Mouse (Mus musculus) intestine, embryonic 15.5 days (tissue): ENCODE data around the gene Lce1g. TPM values are rescaled to one million over a fixed set of nuclear protein-coding genes. Genes with fewer than 3 reads are reported as not detected.

Experiments used
- ATAC-seq: fragments of 200-750 bp; cut with Nextera tagmentation; 2 replicates; pipeline ENCODE4 v1.8.0; 2017; ENCODE audit warnings: moderate TSS enrichment, moderate library complexity
- H3K27ac ChIP-seq: fragments of 300-500 bp; sonication (generic); 2 replicates; pipeline ENCODE4 v1.5.1; 2015; ENCODE audit warnings: mild to moderate bottlenecking, inconsistent platforms
- H3K27me3 ChIP-seq: fragments of 300-500 bp; sonication (generic); replicated peaks from 2 replicates; pipeline ENCODE4 v1.6.1; 2015; ENCODE audit warnings: inconsistent platforms
- H3K36me3 ChIP-seq: fragments of 300-500 bp; sonication (generic); 2 replicates; pipeline ENCODE4 v1.6.1; 2015; ENCODE audit warnings: inconsistent platforms
- H3K4me1 ChIP-seq: fragments of 300-500 bp; sonication (generic); replicated peaks from 2 replicates; pipeline ENCODE4 v1.6.1; 2015; ENCODE audit warnings: inconsistent platforms
- H3K4me2 ChIP-seq: fragments of 300-500 bp; sonication (generic); replicated peaks from 2 replicates; pipeline ENCODE4 v1.6.1; 2015; ENCODE audit warnings: mild to moderate bottlenecking, inconsistent platforms
- H3K4me3 ChIP-seq: fragments of 300-500 bp; sonication (generic); replicated peaks from 2 replicates; pipeline ENCODE4 v1.5.1; 2015; ENCODE audit warnings: inconsistent platforms
- H3K9ac ChIP-seq: fragments of 300-500 bp; sonication (generic); 2 replicates; pipeline ENCODE4 v1.6.1; 2015; ENCODE audit warnings: inconsistent platforms
- H3K9me3 ChIP-seq: fragments of 300-500 bp; sonication (generic); 2 replicates; pipeline ENCODE4 v1.6.1; 2016; ENCODE audit warnings: inconsistent platforms
- WGBS: fragments of 180-500 bp; shearing (Covaris S2); methylation state at CpG from one replicate; pipeline ENCODE4 v1.1.7; 2015; 5-methylcytosine and 5-hydroxymethylcytosine counted together
- polyA plus RNA-seq: library from polyadenylated mRNA; unstranded; fragments of >200 nt; fragmentation: Nextera tagmentation; extraction: Ambion mirVana; gene quantifications from 2 replicates; pipeline ENCODE4 v1.2.1, GENCODE M21; 2015

The Lce1g gene
- polyA plus RNA-seq, result not detected in 2 replicates

- Histone ChIP-seq H3K27me3 (no peaks in the 10 kb centered on the region), H3K4me2 (no peak within 1 kb of the TSS), H3K4me3 (no peak within 1 kb of the TSS), H3K27ac (no peak within 1 kb of the TSS), H3K36me3 (no peaks in the 10 kb centered on the region), H3K9ac (no peak within 1 kb of the TSS), H3K9me3 (no peaks in the 10 kb centered on the region), H3K4me1 (no peaks in the 10 kb centered on the region)
- whole genome bisulfite sequencing, result 93% methylated on average over 1 of the region's 1 CpGs
- ATAC-seq, result no peak
Observed at GRCm38 (mm10) chr3:92752238-92752637, at the start of gene Lce1g. Lce1g (minus strand) TSS chr3:92752338.

GRCm38 (mm10) chr3:92790414-92790813 is 38.3 kb upstream of the Lce1g start, which contains the start of gene Lce1j:
Lce1j (minus strand) TSS chr3:92790514.
- no peak within 1 kb of the TSS for H3K27ac ChIP-seq
- no peak within 1 kb of the TSS for H3K4me3 ChIP-seq
- H3K4me2 ChIP-seq, result no peak within 1 kb of the TSS
- H3K27me3 ChIP-seq, result no peaks in the 10 kb centered on the region
- 78% methylated on average over 1 of the region's 1 CpGs for WGBS
- H3K36me3 ChIP-seq, result no peaks in the 10 kb centered on the region
- H3K4me1 ChIP-seq, result no peaks in the 10 kb centered on the region
- no peak for ATAC-seq
- no peaks in the 10 kb centered on the region for H3K9me3 ChIP-seq
- H3K9ac ChIP-seq, result no peak within 1 kb of the TSS

GRCm38 (mm10) chr3:92778799-92779198 is 26.7 kb upstream of the Lce1g start, which contains the start of gene Lce1i:
Lce1i (minus strand) TSS chr3:92778899.
- Histone ChIP-seq H3K4me2 (no peak within 1 kb of the TSS), H3K9ac (no peak within 1 kb of the TSS), H3K36me3 (no peaks in the 10 kb centered on the region), H3K9me3 (no peaks in the 10 kb centered on the region), H3K4me3 (no peak within 1 kb of the TSS), H3K27ac (no peak within 1 kb of the TSS), H3K4me1 (no peaks in the 10 kb centered on the region), H3K27me3 (no peaks in the 10 kb centered on the region)
- WGBS, result 98% methylated on average over 1 of the region's 1 CpGs
- no peak for ATAC-seq

- Histone ChIP-seq H3K4me1 (no peaks in the 10 kb centered on the region), H3K4me2 (no peak overlapping the region), H3K36me3 (no peaks in the 10 kb centered on the region), H3K4me3 (no peak overlapping the region), H3K9ac (no peak overlapping the region), H3K27ac (no peak overlapping the region), H3K9me3 (no peaks in the 10 kb centered on the region), H3K27me3 (no peaks in the 10 kb centered on the region)
- ATAC-seq, result no peak
- 23% methylated on average over 3 of the region's 3 CpGs for WGBS
Observed at GRCm38 (mm10) chr3:92771573-92771972, 19.4 kb upstream of the Lce1g start.

- Histone ChIP-seq H3K4me3 (no peak within 1 kb of the TSS), H3K27me3 (no peaks in the 10 kb centered on the region), H3K4me1 (no peaks in the 10 kb centered on the region), H3K4me2 (no peak within 1 kb of the TSS), H3K36me3 (no peaks in the 10 kb centered on the region), H3K9ac (no peak within 1 kb of the TSS), H3K27ac (no peak within 1 kb of the TSS), H3K9me3 (no peaks in the 10 kb centered on the region)
- ATAC-seq, result no peak
- 79% methylated on average over 1 of the region's 1 CpGs for WGBS
Observed at GRCm38 (mm10) chr3:92764965-92765364, 12.8 kb upstream of the Lce1g start, which contains the start of gene Lce1h. Lce1h (minus strand) TSS chr3:92765065.

GRCm38 (mm10) chr3:92753197-92753596 is 1.1 kb upstream of the Lce1g start:
- H3K27me3 ChIP-seq, result no peaks in the 10 kb centered on the region
- H3K9me3 ChIP-seq, result no peaks in the 10 kb centered on the region
- H3K9ac ChIP-seq, result no peak overlapping the region
- no peak for ATAC-seq
- no peak overlapping the region for H3K4me2 ChIP-seq
- H3K4me3 ChIP-seq, result no peak overlapping the region
- no peaks in the 10 kb centered on the region for H3K36me3 ChIP-seq
- H3K4me1 ChIP-seq, result no peaks in the 10 kb centered on the region
- H3K27ac ChIP-seq, result no peak overlapping the region
- 38% methylated on average over 3 of the region's 3 CpGs for WGBS

- ATAC-seq, result no peak
- Histone ChIP-seq H3K27me3 (no peaks in the 10 kb centered on the region), H3K9me3 (no peaks in the 10 kb centered on the region), H3K4me3 (no peak within 1 kb of the TSS), H3K36me3 (no peaks in the 10 kb centered on the region), H3K27ac (no peak within 1 kb of the TSS), H3K4me1 (no peaks in the 10 kb centered on the region), H3K9ac (no peak within 1 kb of the TSS), H3K4me2 (no peak within 1 kb of the TSS)
- WGBS, result 82% methylated on average over 1 of the region's 1 CpGs
Observed at GRCm38 (mm10) chr3:92738996-92739395, 13.1 kb downstream of the Lce1g start, which contains the start of gene Gm38119. Gm38119 (minus strand) TSS chr3:92739096.

GRCm38 (mm10) chr3:92722631-92723030 is 29.5 kb downstream of the Lce1g start:
- Histone ChIP-seq H3K9ac (no peak overlapping the region), H3K27ac (no peak overlapping the region), H3K9me3 (no peaks in the 10 kb centered on the region), H3K4me2 (no peak overlapping the region), H3K4me3 (no peak overlapping the region), H3K4me1 (no peaks in the 10 kb centered on the region), H3K36me3 (no peaks in the 10 kb centered on the region), H3K27me3 (no peaks in the 10 kb centered on the region)
- 83% methylated on average over 5 of the region's 5 CpGs for WGBS
- no peak for ATAC-seq

GRCm38 (mm10) chr3:92720250-92720649 is 31.9 kb downstream of the Lce1g start, which contains the start of gene Lce1f:
Lce1f (minus strand) TSS chr3:92720350.
- H3K36me3 ChIP-seq, result no peaks in the 10 kb centered on the region
- no peak within 1 kb of the TSS for H3K9ac ChIP-seq
- H3K27me3 ChIP-seq, result no peaks in the 10 kb centered on the region
- no peaks in the 10 kb centered on the region for H3K9me3 ChIP-seq
- H3K4me1 ChIP-seq, result no peaks in the 10 kb centered on the region
- ATAC-seq, result no peak
- H3K27ac ChIP-seq, result no peak within 1 kb of the TSS
- WGBS, result 77% methylated on average over 3 of the region's 3 CpGs
- H3K4me3 ChIP-seq, result no peak within 1 kb of the TSS
- no peak within 1 kb of the TSS for H3K4me2 ChIP-seq

- no peak overlapping the region for H3K4me2 ChIP-seq
- no peak overlapping the region for H3K4me3 ChIP-seq
- no peak overlapping the region for H3K27ac ChIP-seq
- no peaks in the 10 kb centered on the region for H3K4me1 ChIP-seq
- H3K36me3 ChIP-seq, result no peaks in the 10 kb centered on the region
- no peak overlapping the region for H3K9ac ChIP-seq
- no peaks in the 10 kb centered on the region for H3K9me3 ChIP-seq
- H3K27me3 ChIP-seq, result no peaks in the 10 kb centered on the region
- ATAC-seq, result no peak
Observed at GRCm38 (mm10) chr3:92715122-92715521, 37.0 kb downstream of the Lce1g start.

- H3K4me1 ChIP-seq, result no peaks in the 10 kb centered on the region
- no peak within 1 kb of the TSS for H3K4me2 ChIP-seq
- no peak within 1 kb of the TSS for H3K9ac ChIP-seq
- no peaks in the 10 kb centered on the region for H3K36me3 ChIP-seq
- no peak within 1 kb of the TSS for H3K4me3 ChIP-seq
- no peak for ATAC-seq
- no peaks in the 10 kb centered on the region for H3K27me3 ChIP-seq
- WGBS, result 83% methylated on average over 2 of the region's 2 CpGs
- no peak within 1 kb of the TSS for H3K27ac ChIP-seq
- H3K9me3 ChIP-seq, result no peaks in the 10 kb centered on the region
Observed at GRCm38 (mm10) chr3:92708974-92709373, 43.2 kb downstream of the Lce1g start, which contains the start of gene Lce1e. Lce1e (minus strand) TSS chr3:92709074.
